Mouse (Mus musculus) kidney, postnatal 0 days (tissue): ENCODE data around the gene Prdm13. TPM values are rescaled to one million over a fixed set of nuclear protein-coding genes. Genes with fewer than 3 reads are reported as not detected.

Source experiments
- ATAC-seq: fragments of 200-750 bp; cut with Nextera tagmentation; replicated peaks from 2 replicates; pipeline ENCODE4 v1.8.0; 2017; ENCODE audit warnings: low read depth, moderate number of reproducible peaks, moderate TSS enrichment, moderate library complexity; ENCODE audit not compliant: low FRiP score
- DNase-seq: peaks from one replicate; pipeline ENCODE4 v3.0.0-alpha.2; 2016; ENCODE audit warnings: low spot score
- H3K27ac ChIP-seq: fragments of 300-500 bp; sonication (generic); 2 replicates; pipeline ENCODE4 v1.5.1; 2014; ENCODE audit warnings: mild to moderate bottlenecking
- H3K27me3 ChIP-seq: fragments of 300-500 bp; sonication (generic); 2 replicates; pipeline ENCODE4 v1.6.1; 2014; ENCODE audit warnings: low read length, mixed read lengths; ENCODE audit not compliant: insufficient read depth
- H3K36me3 ChIP-seq: fragments of 300-500 bp; sonication (generic); 2 replicates; pipeline ENCODE4 v1.6.1; 2014; ENCODE audit warnings: low read length, mixed read lengths; ENCODE audit not compliant: insufficient read depth
- H3K4me1 ChIP-seq: fragments of 300-500 bp; sonication (generic); replicated peaks from 2 replicates; pipeline ENCODE4 v1.6.1; 2014; ENCODE audit warnings: antibody characterized with exemption, low read length, mixed read lengths; ENCODE audit not compliant: insufficient read depth
- H3K4me2 ChIP-seq: fragments of 300-500 bp; sonication (generic); 2 replicates; pipeline ENCODE4 v1.6.1; 2014; ENCODE audit warnings: mild to moderate bottlenecking, low read length, moderate library complexity, mixed read lengths
- H3K4me3 ChIP-seq: fragments of 300-500 bp; sonication (generic); replicated peaks from 2 replicates; pipeline ENCODE4 v1.5.1; 2014; ENCODE audit warnings: low read depth, low read length
- H3K9ac ChIP-seq: fragments of 300-500 bp; sonication (generic); 2 replicates; pipeline ENCODE4 v1.6.1; 2014; ENCODE audit warnings: low read depth, low read length
- H3K9me3 ChIP-seq: fragments of 300-500 bp; sonication (generic); replicated peaks from 2 replicates; pipeline ENCODE4 v1.6.1; 2016; ENCODE audit warnings: low read length, inconsistent platforms, mixed read lengths
- CTCF ChIP-seq: IDR thresholded peaks from 2 replicates; pipeline ENCODE4 v1.5.1; 2016; ENCODE audit warnings: antibody characterized with exemption, low read depth, mild to moderate bottlenecking, moderate library complexity
- WGBS: fragments of 180-500 bp; shearing (Covaris S2); extraction: QIAGEN DNeasy Blood & Tissue Kit; methylation state at CpG from one replicate; pipeline ENCODE4 v1.1.7; 2014; 5-methylcytosine and 5-hydroxymethylcytosine counted together
- polyA plus RNA-seq: library from polyadenylated mRNA; unstranded; fragments of >200 nt; fragmentation: Nextera tagmentation; extraction: Ambion mirVana; gene quantifications from 2 replicates; pipeline ENCODE4 v1.2.1, GENCODE M21; 2015

Gene Prdm13
- polyA plus RNA-seq, 1 experiment from 2014 or later = not detected

- H3K9ac ChIP-seq = no peak overlapping the region
- no peak overlapping the region for H3K27ac ChIP-seq
- no peak for TF ChIP-seq CTCF
- no peak for DNase-seq
- H3K4me2 ChIP-seq = no peak overlapping the region
- no peaks in the 10 kb centered on the region for H3K36me3 ChIP-seq
- no peaks in the 10 kb centered on the region for H3K27me3 ChIP-seq
- H3K9me3 ChIP-seq = no peaks in the 10 kb centered on the region
- WGBS = 83% methylated on average over 2 of the region's 2 CpGs
- no peak overlapping the region for H3K4me3 ChIP-seq
- no peaks in the 10 kb centered on the region for H3K4me1 ChIP-seq
- no peak for ATAC-seq
These were observed 56.5 kb downstream of the Prdm13 start for GRCm38 (mm10) chr4:21629275-21629583.

- H3K4me2 ChIP-seq = no peak overlapping the region
- H3K27ac ChIP-seq = no peak overlapping the region
- H3K9me3 ChIP-seq = no peaks in the 10 kb centered on the region
These were observed 57.1 kb downstream of the Prdm13 start for GRCm38 (mm10) chr4:21628367-21629274.

More at GRCm38 (mm10) chr4:21628367-21629274, 57.1 kb downstream of the Prdm13 start:
- no peaks in the 10 kb centered on the region for H3K27me3 ChIP-seq
- no peaks in the 10 kb centered on the region for H3K4me1 ChIP-seq
- ATAC-seq (no peak), DNase-seq (no peak)
- WGBS = 37% methylated on average over 3 of the region's 3 CpGs
- no peak overlapping the region for H3K4me3 ChIP-seq
- no peak for TF ChIP-seq CTCF
- H3K36me3 ChIP-seq = no peaks in the 10 kb centered on the region
- H3K9ac ChIP-seq = no peak overlapping the region

Other genes with a start within 250 kb of the Prdm13 start
- 37.4 and 40.2 TPM in 2 replicates for gene Ccnc, start 41.7 kb upstream of the Prdm13 start, polyA plus RNA-seq
- gene Usp45, start 81.2 kb upstream of the Prdm13 start, polyA plus RNA-seq = 4.0 and 4.7 TPM in 2 replicates
- 10.8 and 14.0 TPM in 2 replicates for gene Tstd3, start 81.2 kb upstream of the Prdm13 start, polyA plus RNA-seq
- gene Pnisr, start 161.6 kb upstream of the Prdm13 start, polyA plus RNA-seq = 97.4 and 117 TPM in 2 replicates
- gene Coq3, start 193.7 kb upstream of the Prdm13 start, polyA plus RNA-seq = 14.7 and 15.6 TPM in 2 replicates
- gene Faxc, start 245.4 kb upstream of the Prdm13 start, polyA plus RNA-seq = 1.7 and 2.0 TPM in 2 replicates